Mouse (Mus musculus) limb, embryonic 15.5 days (tissue): Measurements from ENCODE around the gene Hoxa11. TPM values are rescaled to one million over a fixed set of nuclear protein-coding genes. Genes with fewer than 3 reads are reported as not detected.

Source experiments
- ATAC-seq: fragments of 200-750 bp; cut with Nextera tagmentation; 2 replicates; pipeline ENCODE4 v1.8.0; 2017; ENCODE audit warnings: low read depth, moderate TSS enrichment; ENCODE audit not compliant: insufficient number of reproducible peaks, low FRiP score, low TSS enrichment
- H3K27ac ChIP-seq: fragments of 300-500 bp; sonication (generic); 2 replicates; pipeline ENCODE4 v1.5.1; 2015; ENCODE audit warnings: moderate library complexity, mild to moderate bottlenecking, inconsistent platforms
- H3K27me3 ChIP-seq: fragments of 300-500 bp; sonication (generic); 2 replicates; pipeline ENCODE4 v1.6.1; 2015; ENCODE audit warnings: inconsistent platforms
- H3K36me3 ChIP-seq: fragments of 300-500 bp; sonication (generic); 2 replicates; pipeline ENCODE4 v1.6.1; 2015; ENCODE audit warnings: inconsistent platforms
- H3K4me1 ChIP-seq: fragments of 300-500 bp; sonication (generic); 2 replicates; pipeline ENCODE4 v1.6.1; 2015; ENCODE audit warnings: inconsistent platforms
- H3K4me2 ChIP-seq: fragments of 300-500 bp; sonication (generic); 2 replicates; pipeline ENCODE4 v1.6.1; 2015; ENCODE audit warnings: mild to moderate bottlenecking, inconsistent platforms
- H3K4me3 ChIP-seq: fragments of 300-500 bp; sonication (generic); 2 replicates; pipeline ENCODE4 v1.5.1; 2015; ENCODE audit warnings: mild to moderate bottlenecking, inconsistent platforms
- H3K9ac ChIP-seq: fragments of 300-500 bp; sonication (generic); 2 replicates; pipeline ENCODE4 v1.6.1; 2015; ENCODE audit warnings: inconsistent platforms
- H3K9me3 ChIP-seq: fragments of 300-500 bp; sonication (generic); 2 replicates; pipeline ENCODE4 v1.6.1; 2016; ENCODE audit warnings: inconsistent platforms
- WGBS: fragments of 180-500 bp; shearing (Covaris S2); methylation state at CpG from one replicate; pipeline ENCODE4 v1.1.7; 2015; 5-methylcytosine and 5-hydroxymethylcytosine counted together
- polyA plus RNA-seq: library from polyadenylated mRNA; unstranded; fragments of >200 nt; fragmentation: Nextera tagmentation; extraction: Ambion mirVana; gene quantifications from 2 replicates; pipeline ENCODE4 v1.2.1, GENCODE M21; 2015

Hoxa11 gene
- polyA plus RNA-seq, 1 experiment from 2014 or later: 33.4 TPM

GRCm38 (mm10) chr6:52235267-52235666 is 10.3 kb downstream of the Hoxa11 start:
- Histone ChIP-seq H3K27ac (peak overlapping the region; percentile 96), H3K4me1 (peaks cover 27% of the 10 kb centered on the region), H3K36me3 (no peaks in the 10 kb centered on the region), H3K9ac (peak overlapping the region; percentile 85; the same call in 1 of the 2 replicates), H3K4me2 (peak overlapping the region; percentile 67), H3K4me3 (peak overlapping the region; percentile 59), H3K9me3 (no peaks in the 10 kb centered on the region), H3K27me3 (peaks cover 3% of the 10 kb centered on the region; the same call in 1 of the 2 replicates)
- 23% methylated on average over 9 of the region's 9 CpGs for WGBS
- ATAC-seq: no peak

GRCm38 (mm10) chr6:52234428-52235140 is 11.0 kb downstream of the Hoxa11 start:
- peak overlapping the region; percentile 59 for H3K4me3 ChIP-seq
- peak overlapping the region; percentile 96 for H3K27ac ChIP-seq
- H3K9ac ChIP-seq: peak overlapping the region; percentile 85
- no peaks in the 10 kb centered on the region for H3K9me3 ChIP-seq
- no peaks in the 10 kb centered on the region for H3K36me3 ChIP-seq
- no peaks in the 10 kb centered on the region; the same call in 1 of the 2 replicates for H3K27me3 ChIP-seq
- H3K4me2 ChIP-seq: peak overlapping the region; percentile 67
- ATAC-seq: peak; percentile 42; the same call in 1 of the 2 replicates
- H3K4me1 ChIP-seq: peaks cover 27% of the 10 kb centered on the region
- 1% methylated on average over 67 of the region's 68 CpGs for WGBS

- H3K27ac ChIP-seq: peak overlapping the region; percentile 96
- no peaks in the 10 kb centered on the region; the same call in 1 of the 2 replicates for H3K27me3 ChIP-seq
- under 1% methylated on average over 70 of the region's 70 CpGs for WGBS
- H3K36me3 ChIP-seq: no peaks in the 10 kb centered on the region
- peak overlapping the region; percentile 59 for H3K4me3 ChIP-seq
- peak overlapping the region; percentile 67 for H3K4me2 ChIP-seq
- peaks cover 27% of the 10 kb centered on the region for H3K4me1 ChIP-seq
- H3K9ac ChIP-seq: peak overlapping the region; percentile 85
- no peaks in the 10 kb centered on the region for H3K9me3 ChIP-seq
- peak; percentile 57 for ATAC-seq
These were observed 11.8 kb downstream of the Hoxa11 start for GRCm38 (mm10) chr6:52233546-52234427.

- ATAC-seq: no peak
- Histone ChIP-seq H3K9ac (peak overlapping the region; percentile 85), H3K4me2 (peak overlapping the region; percentile 67), H3K4me1 (peaks cover 27% of the 10 kb centered on the region), H3K36me3 (no peaks in the 10 kb centered on the region), H3K27me3 (no peaks in the 10 kb centered on the region; the same call in 1 of the 2 replicates), H3K27ac (peak overlapping the region; percentile 96), H3K9me3 (no peaks in the 10 kb centered on the region), H3K4me3 (peak overlapping the region; percentile 59)
- 1% methylated on average over 23 of the region's 23 CpGs for WGBS
These were observed 12.5 kb downstream of the Hoxa11 start for GRCm38 (mm10) chr6:52232984-52233545.

- H3K36me3 ChIP-seq: no peaks in the 10 kb centered on the region
- peaks cover 30% of the 10 kb centered on the region for H3K4me1 ChIP-seq
- ATAC-seq: no peak
- H3K9ac ChIP-seq: peak overlapping the region; percentile 85
- no peaks in the 10 kb centered on the region for H3K9me3 ChIP-seq
- H3K4me2 ChIP-seq: peak overlapping the region; percentile 67
- peak overlapping the region; percentile 59 for H3K4me3 ChIP-seq
- H3K27me3 ChIP-seq: no peaks in the 10 kb centered on the region; the same call in 1 of the 2 replicates
- under 1% methylated on average over 18 of the region's 18 CpGs for WGBS
- H3K27ac ChIP-seq: peak overlapping the region; percentile 96
These were observed 13.0 kb downstream of the Hoxa11 start for GRCm38 (mm10) chr6:52232568-52232965.

GRCm38 (mm10) chr6:52231885-52232567 is 13.6 kb downstream of the Hoxa11 start:
- Histone ChIP-seq H3K27ac (peak overlapping the region; percentile 96), H3K9me3 (no peaks in the 10 kb centered on the region), H3K4me3 (peak overlapping the region; percentile 59), H3K4me2 (peak overlapping the region; percentile 67), H3K27me3 (no peaks in the 10 kb centered on the region; the same call in 1 of the 2 replicates), H3K36me3 (no peaks in the 10 kb centered on the region), H3K9ac (peak overlapping the region; percentile 85), H3K4me1 (peaks cover 30% of the 10 kb centered on the region)
- no peak for ATAC-seq
- WGBS: 2% methylated on average over 18 of the region's 18 CpGs

GRCm38 (mm10) chr6:52230516-52231165 is 15.0 kb downstream of the Hoxa11 start, which contains the start of gene Hoxa9:
Hoxa9 (minus strand) TSS chr6:52231089.
- H3K4me1 ChIP-seq: peaks cover 20% of the 10 kb centered on the region
- no peaks in the 10 kb centered on the region for H3K36me3 ChIP-seq
- H3K27ac ChIP-seq: peak within 1 kb of the TSS; percentile 96
- H3K27me3 ChIP-seq: no peaks in the 10 kb centered on the region
- H3K9ac ChIP-seq: peak within 1 kb of the TSS; percentile 85
- H3K4me3 ChIP-seq: peak within 1 kb of the TSS; percentile 59
- under 1% methylated on average over 20 of the region's 36 CpGs for WGBS
- no peaks in the 10 kb centered on the region for H3K9me3 ChIP-seq
- H3K4me2 ChIP-seq: peak within 1 kb of the TSS; percentile 67
- ATAC-seq: peak; percentile 42

GRCm38 (mm10) chr6:52229558-52230416 is 15.8 kb downstream of the Hoxa11 start:
- Histone ChIP-seq H3K4me1 (peaks cover 12% of the 10 kb centered on the region), H3K27me3 (no peaks in the 10 kb centered on the region), H3K4me2 (peak overlapping the region; percentile 65), H3K27ac (peak overlapping the region; percentile 93), H3K9ac (peak overlapping the region; percentile 80), H3K36me3 (no peaks in the 10 kb centered on the region), H3K4me3 (peak overlapping the region; percentile 51), H3K9me3 (no peaks in the 10 kb centered on the region)
- WGBS: 1% methylated on average over 44 of the region's 44 CpGs
- ATAC-seq: no peak

GRCm38 (mm10) chr6:52228475-52229465 is 16.8 kb downstream of the Hoxa11 start:
- Histone ChIP-seq H3K9me3 (no peaks in the 10 kb centered on the region), H3K4me1 (peaks cover 11% of the 10 kb centered on the region), H3K27me3 (no peaks in the 10 kb centered on the region), H3K4me3 (peak overlapping the region; percentile 51), H3K27ac (peak overlapping the region; percentile 93), H3K36me3 (no peaks in the 10 kb centered on the region), H3K9ac (peak overlapping the region; percentile 80), H3K4me2 (peak overlapping the region; percentile 65)
- no peak for ATAC-seq
- WGBS: under 1% methylated on average over 38 of the region's 38 CpGs
